In the genomic region with DNA sequence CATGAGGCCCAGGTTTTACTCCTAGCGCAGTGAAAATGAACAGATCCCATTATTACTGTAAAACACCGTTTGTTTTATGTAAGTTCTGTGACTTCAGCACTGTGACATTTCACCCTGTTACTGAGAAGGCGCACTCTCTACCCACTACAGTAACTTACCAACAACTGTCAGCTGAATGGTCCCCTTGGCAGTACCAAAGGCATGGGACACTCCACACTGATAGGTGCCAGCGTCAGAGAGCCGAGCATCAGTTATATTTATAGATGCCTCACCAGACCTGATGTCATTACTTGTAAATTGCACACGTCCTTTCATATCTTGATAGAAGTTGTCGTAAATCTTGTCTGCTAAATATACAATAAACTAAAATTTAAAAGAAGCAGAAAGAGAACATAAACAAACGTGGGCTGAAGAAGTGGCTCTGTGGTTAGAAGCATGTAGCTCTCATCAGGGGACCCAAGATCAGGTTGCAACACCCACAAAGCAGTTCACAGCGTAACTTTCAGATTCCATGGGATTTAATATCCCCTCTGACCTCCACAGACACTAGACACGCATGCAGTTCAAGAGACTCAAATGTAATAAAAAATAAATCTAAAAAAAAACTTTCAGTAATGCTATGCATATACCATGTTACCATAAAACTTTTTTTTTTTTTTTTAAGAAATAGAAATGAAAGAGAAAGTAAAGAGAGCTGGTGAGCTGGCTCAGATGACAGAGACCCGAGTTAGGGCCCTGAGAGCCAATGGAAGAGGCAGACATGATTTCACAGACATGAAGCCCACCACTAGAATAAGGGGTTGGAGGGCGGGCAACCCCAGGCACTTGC, we compare ENCODE assay signal across 20 mouse cellular contexts. TPM values are rescaled to one million over a fixed set of nuclear protein-coding genes. Genes with fewer than 3 reads are reported as not detected.
DNase-seq lines count a peak whose midpoint lies in the region; ATAC-seq and TF ChIP-seq lines count a peak whose summit lies in the region.
"Had no signal": no experiment of that assay in that cellular context is flagged by ENCODE, and none has a peak within 500 bp of the region (broad histone marks: within the 10 kb centered on the region; RNA-seq: fewer than 3 reads in every experiment).

No protein-coding gene starts in this region.

- DNase-seq in heart, adult 8-10 months (ENCODE audit: low spot score): peak; percentile 10
- DNase-seq in heart, postnatal 25 days (ENCODE audit: low spot score): no peak
- DNase-seq in frontal cortex, adult 2 months (ENCODE audit: extremely low spot score in 1 of 2, low spot score in 1 of 2): no peak
- no peak for DNase-seq in lung, adult 2 months
- DNase-seq: cerebellum, adult 9-11 months; lung, embryonic 14.5 days; right cerebral cortex, postnatal 25 days had no signal

- H3K4me2 ChIP-seq in midbrain, embryonic 16.5 days (ENCODE audit: low read length): no peak overlapping the region
- H3K4me2 ChIP-seq: heart, embryonic 13.5 days; limb, embryonic 15.5 days; lung, embryonic 14.5 days had no signal

- H3K36me3 ChIP-seq in C2C12 (ENCODE audit: control insufficient read depth, insufficient read depth): peaks cover 3% of the 10 kb centered on the region
- no peaks in the 10 kb centered on the region for H3K36me3 ChIP-seq in megakaryocyte, embryonic 14.5 days (replicated peaks; ENCODE audit: low read length)
- H3K36me3 ChIP-seq in midbrain, embryonic 16.5 days (ENCODE audit: control insufficient read depth, insufficient read depth, low read length): peaks cover 8% of the 10 kb centered on the region

- no peak for ATAC-seq in midbrain, embryonic 16.5 days
- ATAC-seq: hindbrain, postnatal 0 days; Patski had no signal

- no peak for TF ChIP-seq POLR2A in bone marrow, adult 2 months (IDR thresholded peaks at IDR 0.05; ENCODE audit: borderline replicate concordance, control insufficient read depth, low read depth, low read length)
- TF ChIP-seq POLR2A in lung, adult 2 months (IDR thresholded peaks at IDR 0.05; ENCODE audit: borderline replicate concordance, extremely low read depth, low read depth, low read length): no peak

- H3K27me3 ChIP-seq in C2C12 (ENCODE audit: control insufficient read depth, insufficient read depth, insufficient read length): no peaks in the 10 kb centered on the region
- H3K27me3 ChIP-seq in megakaryocyte, embryonic 14.5 days (replicated peaks): peaks cover 3% of the 10 kb centered on the region
- no peaks in the 10 kb centered on the region for H3K27me3 ChIP-seq in midbrain, embryonic 16.5 days (ENCODE audit: control insufficient read depth, insufficient read depth, low read depth, low read length)
- H3K27me3 ChIP-seq: heart, embryonic 13.5 days; limb, embryonic 15.5 days; Patski had no signal

- TF ChIP-seq CTCF in C2C12 (IDR thresholded peaks at IDR 0.05; ENCODE audit: control insufficient read depth, insufficient read depth, insufficient read length): no peak
- TF ChIP-seq CTCF in bone marrow, adult 2 months (IDR thresholded peaks at IDR 0.05; ENCODE audit: control insufficient read depth, insufficient read depth, low read length): no peak
- no peak for TF ChIP-seq CTCF in lung, adult 2 months (IDR thresholded peaks at IDR 0.05; ENCODE audit: insufficient read depth, low read length)

- H3K27ac ChIP-seq in bone marrow, adult 2 months (ENCODE audit: control insufficient read depth, insufficient read depth, low read depth, low read length, poor library complexity): peak overlapping the region; percentile 49
- H3K27ac ChIP-seq in midbrain, embryonic 16.5 days (ENCODE audit: low read length): no peak overlapping the region
- H3K27ac ChIP-seq: heart, embryonic 13.5 days; hindbrain, postnatal 0 days; limb, embryonic 15.5 days; midbrain, embryonic 10.5 days had no signal

- intact Hi-C loops in heart, postnatal 25 days (cut with DNase I): no loop called here

- H3K79me2 ChIP-seq in C2C12 (ENCODE audit: control insufficient read depth, insufficient read depth): no peaks in the 10 kb centered on the region

- H3K4me1 ChIP-seq in bone marrow, adult 2 months (ENCODE audit: control insufficient read depth, insufficient read depth, low read length): peaks cover 1% of the 10 kb centered on the region; the same call in 1 of the 2 replicates
- H3K4me1 ChIP-seq in megakaryocyte, embryonic 14.5 days: peaks cover 16% of the 10 kb centered on the region
- H3K4me1 ChIP-seq in lung, adult 2 months (ENCODE audit: control insufficient read depth, insufficient read depth, low read length): no peaks in the 10 kb centered on the region
- H3K4me1 ChIP-seq in midbrain, embryonic 16.5 days (ENCODE audit: control insufficient read depth, insufficient read depth, low read length): no peaks in the 10 kb centered on the region
- H3K4me1 ChIP-seq: limb, embryonic 15.5 days; midbrain, embryonic 10.5 days had no signal

- H3K9ac ChIP-seq in midbrain, embryonic 16.5 days (ENCODE audit: low read depth, low read length): no peak overlapping the region
- H3K9ac ChIP-seq: heart, embryonic 13.5 days; limb, embryonic 15.5 days; lung, embryonic 14.5 days had no signal

- H3K4me3 ChIP-seq in C2C12 (ENCODE audit: insufficient read depth, poor library complexity, severe bottlenecking): no peak overlapping the region
- peak overlapping the region; percentile 45 for H3K4me3 ChIP-seq in bone marrow, adult 2 months (replicated peaks; ENCODE audit: control insufficient read depth, low read depth, low read length)
- H3K4me3 ChIP-seq in megakaryocyte, embryonic 14.5 days (replicated peaks): peak overlapping the region; percentile 62
- H3K4me3 ChIP-seq in lung, adult 2 months (replicated peaks; ENCODE audit: extremely low read depth, low read depth, low read length): no peak overlapping the region
- no peak overlapping the region for H3K4me3 ChIP-seq in midbrain, embryonic 16.5 days (ENCODE audit: low read depth, low read length)
- H3K4me3 ChIP-seq: heart, embryonic 13.5 days; limb, embryonic 15.5 days; midbrain, embryonic 10.5 days had no signal

- no peaks in the 10 kb centered on the region for H3K79me3 ChIP-seq in C2C12 (ENCODE audit: low read depth)

- 40% methylated on average over 12 of the region's 12 CpGs for WGBS in bone marrow, adult 2 months
- WGBS in lung, adult 2 months: 65% methylated on average over 12 of the region's 12 CpGs
- WGBS in midbrain, embryonic 16.5 days: 83% methylated on average over 12 of the region's 12 CpGs

- peak overlapping the region; percentile 39 for H3ac ChIP-seq in C2C12 (ENCODE audit: control insufficient read depth, insufficient read length, low read depth)

- H3K9me3 ChIP-seq in megakaryocyte, embryonic 14.5 days: no peaks in the 10 kb centered on the region
- H3K9me3 ChIP-seq in midbrain, embryonic 16.5 days (replicated peaks; ENCODE audit: control insufficient read depth, low read length, poor library complexity, severe bottlenecking): no peaks in the 10 kb centered on the region
- H3K9me3 ChIP-seq: limb, embryonic 15.5 days; midbrain, embryonic 10.5 days had no signal

TF ChIP-seq in C2C12, 6 proteins besides CTCF, POLR2A, EP300 and RAD21:
- TF ChIP-seq MAX (IDR thresholded peaks at IDR 0.05) (no peak), CEBPB (IDR thresholded peaks at IDR 0.05; ENCODE audit: low read depth) (no peak)
TF ChIP-seq in C2C12: peak in this region for 0.

RNA-seq across cellular contexts. Expression of gene Faim, which starts 23.1 kb away (rescaled TPM):
- 1 to 10 TPM; 3.8 to 5.6 (median 4.3) TPM for total RNA-seq in heart, adult 8-10 months (2022)
- 1 to 10 TPM; 5.5 to 6.8 TPM for total RNA-seq in heart, postnatal 25 days (2021)
- polyA plus RNA-seq in C2C12 (2012; fragmentation: generic; extraction: Trizol): 22.1 TPM
- polyA plus RNA-seq in bone marrow, adult 2 months (2011; ENCODE audit: insufficient read depth, insufficient read length, low replicate concordance, missing spikeins): 11.9 and 13.4 TPM in 2 replicates
- 16.5 TPM in 1 of 2 replicates, not detected in the other for polyA plus RNA-seq in megakaryocyte, embryonic 14.5 days (2012; ENCODE audit: insufficient read depth, low replicate concordance)
- 30.6 and 33.1 TPM in 2 replicates for polyA plus RNA-seq in frontal cortex, adult 2 months (2012; rRNA removed)
- polyA plus RNA-seq in lung, adult 2 months (2012; rRNA removed): 5.2 and 6.6 TPM in 2 replicates
- 118 and 119 TPM in 2 replicates for polyA plus RNA-seq in midbrain, embryonic 16.5 days (2015; fragmentation: Nextera tagmentation; extraction: Ambion mirVana)

RNA-seq across cellular contexts. Expression of gene Gm1123, which starts 26.2 kb away (rescaled TPM):
- total RNA-seq in heart, adult 8-10 months (2022): not detected
- not detected for total RNA-seq in heart, postnatal 25 days (2021)
- polyA plus RNA-seq in C2C12 (2012; fragmentation: generic; extraction: Trizol): not detected
- polyA plus RNA-seq in bone marrow, adult 2 months (2011; ENCODE audit: insufficient read depth, insufficient read length, low replicate concordance, missing spikeins): not detected in 2 replicates
- polyA plus RNA-seq in megakaryocyte, embryonic 14.5 days (2012; ENCODE audit: insufficient read depth, low replicate concordance): not detected in 2 replicates
- polyA plus RNA-seq in frontal cortex, adult 2 months (2012; rRNA removed): not detected in 2 replicates
- polyA plus RNA-seq in lung, adult 2 months (2012; rRNA removed): 0.38 TPM in 1 of 2 replicates, not detected in the other
- polyA plus RNA-seq in midbrain, embryonic 16.5 days (2015; fragmentation: Nextera tagmentation; extraction: Ambion mirVana): 0.19 TPM in 1 of 2 replicates, not detected in the other
- total RNA-seq: adrenal gland, adult 18-20 months; hindbrain, postnatal 0 days had no signal
- polyA plus RNA-seq: heart, embryonic 13.5 days; kidney, embryonic 14.5 days; limb, embryonic 15.5 days; lung, embryonic 14.5 days; midbrain, embryonic 10.5 days; Patski; testis, adult 2 months; urinary bladder, adult 2 months had no signal

RNA-seq across cellular contexts. Expression of gene Foxl2, which starts 54.2 kb away (rescaled TPM):
- total RNA-seq in heart, adult 8-10 months (2022): not detected
- total RNA-seq in heart, postnatal 25 days (2021): not detected
- polyA plus RNA-seq in C2C12 (2012; fragmentation: generic; extraction: Trizol): 0.01 TPM
- polyA plus RNA-seq in bone marrow, adult 2 months (2011; ENCODE audit: insufficient read depth, insufficient read length, low replicate concordance, missing spikeins): not detected in 2 replicates
- not detected in 2 replicates for polyA plus RNA-seq in megakaryocyte, embryonic 14.5 days (2012; ENCODE audit: insufficient read depth, low replicate concordance)
- polyA plus RNA-seq in frontal cortex, adult 2 months (2012; rRNA removed): 0.27 and 0.34 TPM in 2 replicates
- polyA plus RNA-seq in lung, adult 2 months (2012; rRNA removed): not detected in 2 replicates
- polyA plus RNA-seq in midbrain, embryonic 16.5 days (2015; fragmentation: Nextera tagmentation; extraction: Ambion mirVana): 0.49 and 0.52 TPM in 2 replicates
- polyA plus RNA-seq: heart, embryonic 13.5 days; kidney, embryonic 14.5 days; lung, embryonic 14.5 days; testis, adult 2 months; urinary bladder, adult 2 months had no signal

Comparison
In these comparisons a context has a peak if more than half of its experiments do, and no peak if none do; other contexts are left out.
1. H3K4me3 ChIP-seq: peak in bone marrow, adult 2 months (single experiment) and megakaryocyte, embryonic 14.5 days (single experiment); none in C2C12 (single experiment), lung, adult 2 months (single experiment) and midbrain, embryonic 16.5 days (single experiment).